Mouse (Mus musculus): ENCODE results near the gene Mdga1.

GRCm38 (mm10) chr17:29841781-29842690, 127.9 kb downstream of the Mdga1 start:
- TF ChIP-seq CTCF (IDR thresholded peaks at IDR 0.05; ENCODE audit: low read depth, low read length), result no peak
- TF ChIP-seq POLR2A (IDR thresholded peaks at IDR 0.05; ENCODE audit: borderline replicate concordance, low read depth, low read length), result no peak
